Mouse (Mus musculus) hindbrain, embryonic 12.5 days (tissue): Measurements from ENCODE around the gene Rab38. TPM values are rescaled to one million over a fixed set of nuclear protein-coding genes. Genes with fewer than 3 reads are reported as not detected.

Experiments used
- ATAC-seq: fragments of 200-750 bp; cut with Nextera tagmentation; 2 replicates; pipeline ENCODE4 v1.8.0; 2017; ENCODE audit warnings: moderate TSS enrichment; ENCODE audit not compliant: low FRiP score
- H3K27ac ChIP-seq: fragments of 300-500 bp; sonication (generic); 2 replicates; pipeline ENCODE4 v1.5.1; 2016; ENCODE audit warnings: mild to moderate bottlenecking
- H3K27me3 ChIP-seq: fragments of 300-500 bp; sonication (generic); 2 replicates; pipeline ENCODE4 v1.6.1; 2016; ENCODE audit warnings: mild to moderate bottlenecking
- H3K36me3 ChIP-seq: fragments of 300-500 bp; sonication (generic); 2 replicates; pipeline ENCODE4 v1.6.1; 2016; ENCODE audit warnings: mild to moderate bottlenecking
- H3K4me1 ChIP-seq: fragments of 300-500 bp; sonication (generic); 2 replicates; pipeline ENCODE4 v1.6.1; 2016
- H3K4me2 ChIP-seq: fragments of 300-500 bp; sonication (generic); replicated peaks from 2 replicates; pipeline ENCODE4 v1.6.1; 2016; ENCODE audit warnings: mild to moderate bottlenecking
- H3K4me3 ChIP-seq: fragments of 300-500 bp; sonication (generic); 2 replicates; pipeline ENCODE4 v1.5.1; 2016; ENCODE audit warnings: mild to moderate bottlenecking
- H3K9ac ChIP-seq: fragments of 300-500 bp; sonication (generic); 2 replicates; pipeline ENCODE4 v1.6.1; 2016; ENCODE audit warnings: mild to moderate bottlenecking, moderate library complexity
- H3K9me3 ChIP-seq: fragments of 300-500 bp; sonication (generic); replicated peaks from 2 replicates; pipeline ENCODE4 v1.6.1; 2016; ENCODE audit warnings: mild to moderate bottlenecking
- WGBS: fragments of 180-500 bp; shearing (Covaris S2); methylation state at CpG from one replicate; pipeline ENCODE4 v1.1.7; 2016; 5-methylcytosine and 5-hydroxymethylcytosine counted together
- polyA plus RNA-seq: library from polyadenylated mRNA; unstranded; fragments of >200 nt; fragmentation: Nextera tagmentation; extraction: Ambion mirVana; gene quantifications from 2 replicates; pipeline ENCODE4 v1.2.1, GENCODE M21; 2016

Gene Rab38
- polyA plus RNA-seq, 1 experiment from 2014 or later: 3.2 TPM

DNA sequence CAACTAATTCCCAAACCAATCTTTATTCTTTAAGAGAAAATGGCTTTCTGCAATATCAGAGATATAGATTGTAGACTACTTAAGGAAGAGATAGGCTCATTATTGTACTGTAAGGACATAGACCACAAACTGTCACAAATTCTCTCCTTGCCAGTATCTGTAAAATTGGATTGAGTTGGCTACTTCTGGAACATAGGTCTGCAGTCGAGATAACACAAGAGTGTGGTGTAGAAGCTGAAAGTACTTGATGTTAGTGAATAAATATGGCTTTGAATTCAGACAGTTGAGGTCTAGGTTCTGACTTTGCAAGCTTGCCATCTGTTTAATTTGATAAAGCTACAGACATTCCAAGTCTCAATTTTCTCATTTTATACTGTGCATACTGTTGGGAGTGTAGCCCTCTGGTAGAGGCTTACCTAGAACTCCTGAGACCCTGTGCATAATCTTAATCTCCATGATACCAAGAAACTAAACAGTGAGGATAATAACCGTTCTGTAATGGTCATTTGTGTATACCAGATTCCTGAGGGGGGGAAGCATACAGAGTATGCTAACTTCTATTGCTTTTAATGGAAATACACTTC, 15.3 kb downstream of the Rab38 start:
- H3K27me3 ChIP-seq: no peaks in the 10 kb centered on the region
- no peak overlapping the region for H3K4me3 ChIP-seq
- no peaks in the 10 kb centered on the region for H3K36me3 ChIP-seq
- no peak overlapping the region for H3K9ac ChIP-seq
- H3K27ac ChIP-seq: no peak overlapping the region
- no peak overlapping the region for H3K4me2 ChIP-seq
- 85% methylated on average over 2 of the region's 2 CpGs for WGBS
- no peaks in the 10 kb centered on the region for H3K4me1 ChIP-seq
- no peak for ATAC-seq
- no peaks in the 10 kb centered on the region for H3K9me3 ChIP-seq

DNA sequence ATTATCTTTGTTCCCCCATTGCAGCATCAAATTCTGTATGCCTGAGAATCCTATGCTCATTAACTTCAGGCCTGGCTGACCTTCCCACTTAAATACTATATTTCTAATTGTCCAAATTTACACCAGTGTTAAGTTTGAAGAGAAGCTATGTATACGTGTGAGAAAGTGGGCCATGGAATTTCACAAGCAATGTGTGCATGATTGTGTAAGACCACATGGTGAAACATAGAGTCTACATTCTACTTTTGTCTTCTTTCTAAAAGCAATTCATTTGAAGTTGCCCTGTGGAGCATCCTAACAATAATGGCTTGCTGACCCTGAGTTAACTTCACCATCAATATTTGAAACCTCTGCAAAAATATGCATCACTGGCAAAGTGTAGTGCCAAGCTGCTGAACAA, 23.2 kb downstream of the Rab38 start:
- H3K36me3 ChIP-seq: no peaks in the 10 kb centered on the region
- H3K4me1 ChIP-seq: no peaks in the 10 kb centered on the region
- WGBS: 64% methylated on average over 1 of the region's 1 CpGs
- no peaks in the 10 kb centered on the region for H3K9me3 ChIP-seq
- no peak for ATAC-seq
- H3K9ac ChIP-seq: no peak overlapping the region
- H3K27me3 ChIP-seq: no peaks in the 10 kb centered on the region
- no peak overlapping the region for H3K27ac ChIP-seq
- H3K4me2 ChIP-seq: no peak overlapping the region
- H3K4me3 ChIP-seq: no peak overlapping the region

DNA sequence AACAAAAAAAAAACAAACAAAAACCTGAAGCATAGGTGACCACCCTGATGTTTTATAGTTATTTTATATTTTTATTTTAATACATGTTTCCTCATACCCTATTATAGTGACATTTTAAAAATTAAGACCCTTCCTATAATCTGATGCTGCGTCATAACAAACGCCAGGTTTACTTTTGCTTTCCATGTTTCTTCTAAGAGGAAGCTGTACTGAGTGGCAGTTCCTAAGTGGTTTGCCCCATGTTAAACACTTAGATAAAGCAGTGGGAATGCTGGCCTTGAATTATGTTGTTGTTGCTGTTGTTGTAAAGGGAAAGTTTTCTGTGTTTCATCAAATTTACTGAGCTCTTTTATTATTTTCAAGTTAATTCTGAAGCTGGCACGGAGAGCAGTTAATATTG, 27.8 kb downstream of the Rab38 start:
- no peaks in the 10 kb centered on the region for H3K36me3 ChIP-seq
- H3K27ac ChIP-seq: no peak overlapping the region
- no peak overlapping the region for H3K4me2 ChIP-seq
- no peak for ATAC-seq
- no peak overlapping the region for H3K9ac ChIP-seq
- H3K4me3 ChIP-seq: no peak overlapping the region
- no peaks in the 10 kb centered on the region for H3K4me1 ChIP-seq
- no peaks in the 10 kb centered on the region for H3K9me3 ChIP-seq
- H3K27me3 ChIP-seq: no peaks in the 10 kb centered on the region
- WGBS: 93% methylated on average over 3 of the region's 3 CpGs

DNA sequence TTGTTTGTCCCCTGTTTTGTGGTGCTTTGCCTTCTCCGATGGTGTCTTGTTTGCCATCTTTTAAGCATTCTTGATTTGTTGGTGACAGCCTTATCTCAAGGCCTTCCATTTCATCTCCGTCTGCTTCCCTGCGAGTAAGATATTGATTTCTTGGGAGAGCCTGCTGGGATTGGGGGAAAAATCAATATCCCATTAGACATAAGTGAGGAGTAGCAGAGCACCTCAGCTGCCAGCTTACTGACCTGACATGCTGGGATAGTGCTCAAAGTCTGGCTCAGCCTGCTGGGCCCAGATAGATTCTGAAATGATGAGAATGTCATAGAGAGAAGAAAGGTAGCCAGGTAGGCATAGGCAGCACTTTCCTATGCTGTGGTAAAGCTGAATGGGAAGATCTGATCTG, 37.7 kb downstream of the Rab38 start:
- Histone ChIP-seq H3K4me2 (no peak overlapping the region), H3K9ac (no peak overlapping the region), H3K27me3 (no peaks in the 10 kb centered on the region), H3K27ac (no peak overlapping the region), H3K36me3 (no peaks in the 10 kb centered on the region), H3K4me3 (no peak overlapping the region), H3K9me3 (no peaks in the 10 kb centered on the region), H3K4me1 (no peaks in the 10 kb centered on the region)
- WGBS: 67% methylated on average over 3 of the region's 3 CpGs
- no peak for ATAC-seq

DNA sequence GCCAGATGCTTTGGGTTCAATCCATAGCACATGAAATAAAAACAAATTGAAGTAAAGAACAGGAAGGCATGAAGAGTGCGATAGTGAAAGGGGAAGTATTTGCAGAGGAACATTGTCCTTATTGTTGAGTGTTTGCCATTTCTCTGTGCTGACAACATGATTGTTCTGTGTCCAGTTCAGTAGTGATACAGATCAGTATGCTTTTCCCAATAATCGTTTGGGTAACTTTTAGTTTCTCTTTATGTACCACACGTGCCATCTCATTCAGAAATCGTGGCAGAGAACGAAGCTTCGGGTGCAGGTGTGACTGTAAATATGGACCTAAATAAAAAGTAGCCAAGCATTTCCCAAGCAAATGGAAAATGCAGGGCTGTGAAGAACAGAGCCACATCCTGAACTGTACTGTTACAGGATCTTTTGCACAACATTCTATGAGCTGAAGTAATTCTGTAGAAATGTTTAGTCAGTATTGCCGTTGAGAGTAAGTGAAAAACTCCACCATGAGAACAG, 52.1 kb downstream of the Rab38 start:
- 90% methylated on average over 7 of the region's 7 CpGs for WGBS

DNA sequence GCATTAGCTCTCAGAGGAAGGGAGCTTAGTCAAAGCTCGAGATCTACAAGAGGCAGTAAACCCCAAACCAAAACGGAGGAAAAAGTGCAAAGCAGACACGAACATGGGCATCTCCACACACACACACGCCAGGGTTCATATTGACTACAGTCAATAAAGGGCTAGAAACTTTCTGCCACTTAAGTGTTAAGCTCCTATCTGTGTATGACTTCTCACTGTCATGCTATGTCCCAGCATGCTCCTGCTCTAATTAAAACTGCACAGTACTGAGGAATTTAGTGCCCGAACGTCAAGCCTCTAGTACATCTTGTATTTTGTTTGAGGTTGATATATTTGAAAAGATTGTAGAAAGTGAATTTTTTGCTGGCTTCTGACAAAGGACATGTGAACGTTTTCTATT, 52.6 kb downstream of the Rab38 start:
- H3K4me1 ChIP-seq: no peaks in the 10 kb centered on the region
- no peak overlapping the region for H3K4me2 ChIP-seq
- H3K4me3 ChIP-seq: no peak overlapping the region
- no peak overlapping the region for H3K9ac ChIP-seq
- H3K27me3 ChIP-seq: no peaks in the 10 kb centered on the region
- no peaks in the 10 kb centered on the region for H3K9me3 ChIP-seq
- no peak for ATAC-seq
- 79% methylated on average over 7 of the region's 7 CpGs for WGBS
- H3K36me3 ChIP-seq: no peaks in the 10 kb centered on the region
- H3K27ac ChIP-seq: no peak overlapping the region

More for the DNA sequence above, 52.1 kb downstream of the Rab38 start:
- ATAC-seq: no peak
- H3K4me3 ChIP-seq: no peak overlapping the region
- no peak overlapping the region for H3K27ac ChIP-seq
- no peak overlapping the region for H3K4me2 ChIP-seq
- no peaks in the 10 kb centered on the region for H3K27me3 ChIP-seq
- H3K36me3 ChIP-seq: no peaks in the 10 kb centered on the region
- no peak overlapping the region for H3K9ac ChIP-seq
- no peaks in the 10 kb centered on the region for H3K4me1 ChIP-seq
- H3K9me3 ChIP-seq: no peaks in the 10 kb centered on the region

DNA sequence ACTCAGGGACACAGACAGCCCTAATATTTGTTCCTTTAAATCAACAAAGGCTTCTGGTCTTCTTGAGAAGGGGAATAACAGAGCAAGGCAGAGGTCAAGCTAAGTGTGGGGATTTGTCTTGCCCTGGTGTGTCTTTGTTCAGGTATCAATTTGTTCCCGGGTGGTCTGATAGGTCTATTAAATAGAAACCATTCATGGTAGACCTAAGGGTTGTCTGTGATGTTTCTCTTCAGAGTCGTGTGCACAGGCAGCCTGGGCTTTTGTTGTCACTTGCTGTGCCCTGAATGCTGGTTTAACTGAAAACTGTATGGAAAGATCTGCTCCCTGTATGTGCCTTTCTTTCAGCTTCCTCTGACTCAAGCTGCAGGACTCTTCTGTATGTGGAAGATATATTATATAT, 60.9 kb downstream of the Rab38 start:
- Histone ChIP-seq H3K9me3 (no peaks in the 10 kb centered on the region), H3K4me1 (no peaks in the 10 kb centered on the region), H3K4me3 (no peak overlapping the region), H3K27me3 (no peaks in the 10 kb centered on the region), H3K4me2 (no peak overlapping the region), H3K36me3 (no peaks in the 10 kb centered on the region), H3K27ac (no peak overlapping the region), H3K9ac (no peak overlapping the region)
- 19% methylated on average over 2 of the region's 2 CpGs for WGBS
- no peak for ATAC-seq

DNA sequence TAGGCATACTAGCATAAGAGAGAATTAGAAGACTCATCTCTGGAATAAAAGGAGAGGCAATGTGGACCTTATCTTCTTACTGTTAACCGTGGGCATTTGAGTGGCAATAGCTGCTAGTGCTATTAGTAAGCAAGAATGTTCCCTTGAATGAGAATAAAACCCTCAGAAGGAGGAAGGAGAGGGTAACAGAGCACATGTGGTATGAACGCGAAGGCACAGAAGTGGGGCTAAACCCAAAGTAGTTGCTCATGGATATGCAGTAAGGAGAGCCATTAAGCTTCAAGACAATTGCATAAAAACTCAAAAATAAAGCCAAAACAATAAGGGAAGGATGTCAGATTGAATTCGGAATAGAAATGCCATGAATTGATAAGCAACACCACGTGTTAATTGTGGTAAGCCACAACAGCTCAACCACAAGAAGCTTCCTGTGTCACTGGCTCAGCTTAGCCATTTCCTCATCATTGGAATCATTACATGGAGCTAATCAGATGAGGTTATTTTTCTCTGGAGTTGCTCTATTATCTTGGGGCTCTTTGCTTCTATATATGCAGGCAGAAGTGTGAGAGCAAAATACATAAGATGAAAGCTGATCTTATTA, 72.2 kb downstream of the Rab38 start:
- Histone ChIP-seq H3K27me3 (no peaks in the 10 kb centered on the region), H3K36me3 (no peaks in the 10 kb centered on the region), H3K27ac (no peak overlapping the region), H3K4me1 (no peaks in the 10 kb centered on the region), H3K9ac (no peak overlapping the region), H3K4me2 (no peak overlapping the region), H3K4me3 (no peak overlapping the region), H3K9me3 (no peaks in the 10 kb centered on the region)
- WGBS: 93% methylated on average over 5 of the region's 5 CpGs
- no peak for ATAC-seq

DNA sequence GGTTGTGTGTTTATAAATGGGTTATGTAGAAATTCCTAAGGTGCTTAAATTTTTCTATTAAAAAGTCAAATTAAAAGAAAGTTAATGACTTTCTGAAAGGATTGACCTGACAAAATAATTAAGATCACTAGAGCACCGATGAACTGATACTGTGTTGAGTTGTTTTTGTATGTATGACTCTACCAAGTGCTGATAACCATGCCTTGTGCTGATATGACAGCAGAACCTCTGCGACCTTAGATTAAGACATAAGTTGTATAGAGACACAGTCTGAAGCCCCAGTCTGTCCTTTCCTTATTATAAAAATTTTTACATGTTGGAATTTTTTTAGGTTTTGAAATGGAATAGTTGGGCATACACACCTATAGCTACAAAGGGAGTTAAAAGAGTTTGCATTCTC, 79.7 kb downstream of the Rab38 start:
- no peak overlapping the region for H3K4me2 ChIP-seq
- H3K9me3 ChIP-seq: no peaks in the 10 kb centered on the region
- H3K4me1 ChIP-seq: no peaks in the 10 kb centered on the region
- H3K4me3 ChIP-seq: no peak overlapping the region
- H3K36me3 ChIP-seq: no peaks in the 10 kb centered on the region
- H3K9ac ChIP-seq: no peak overlapping the region
- H3K27me3 ChIP-seq: no peaks in the 10 kb centered on the region
- ATAC-seq: no peak
- no peak overlapping the region for H3K27ac ChIP-seq
- 89% methylated on average over 2 of the region's 2 CpGs for WGBS

DNA sequence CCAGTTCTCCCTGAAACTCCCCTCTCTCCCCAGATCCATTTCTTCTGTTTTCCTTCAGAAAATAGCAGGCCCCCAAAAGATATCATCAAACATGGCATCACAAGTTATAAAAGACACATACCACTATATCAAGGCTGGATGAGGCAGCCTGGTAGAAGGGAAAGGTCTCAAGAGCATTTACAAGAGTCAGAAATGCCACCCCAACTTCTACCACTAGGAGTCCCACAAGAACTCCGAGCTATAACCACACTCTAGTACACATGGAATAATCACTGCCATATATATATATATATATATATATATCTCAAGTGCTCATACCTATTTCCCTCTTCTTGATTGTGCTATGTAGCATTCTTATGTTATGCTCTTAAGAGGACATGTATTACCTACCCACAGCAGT, 92.4 kb downstream of the Rab38 start:
- Histone ChIP-seq H3K9me3 (no peaks in the 10 kb centered on the region), H3K4me1 (no peaks in the 10 kb centered on the region), H3K4me2 (no peak overlapping the region), H3K27me3 (no peaks in the 10 kb centered on the region), H3K36me3 (no peaks in the 10 kb centered on the region), H3K9ac (no peak overlapping the region), H3K27ac (no peak overlapping the region), H3K4me3 (no peak overlapping the region)
- no peak for ATAC-seq
- WGBS: 71% methylated on average over 1 of the region's 1 CpGs

DNA sequence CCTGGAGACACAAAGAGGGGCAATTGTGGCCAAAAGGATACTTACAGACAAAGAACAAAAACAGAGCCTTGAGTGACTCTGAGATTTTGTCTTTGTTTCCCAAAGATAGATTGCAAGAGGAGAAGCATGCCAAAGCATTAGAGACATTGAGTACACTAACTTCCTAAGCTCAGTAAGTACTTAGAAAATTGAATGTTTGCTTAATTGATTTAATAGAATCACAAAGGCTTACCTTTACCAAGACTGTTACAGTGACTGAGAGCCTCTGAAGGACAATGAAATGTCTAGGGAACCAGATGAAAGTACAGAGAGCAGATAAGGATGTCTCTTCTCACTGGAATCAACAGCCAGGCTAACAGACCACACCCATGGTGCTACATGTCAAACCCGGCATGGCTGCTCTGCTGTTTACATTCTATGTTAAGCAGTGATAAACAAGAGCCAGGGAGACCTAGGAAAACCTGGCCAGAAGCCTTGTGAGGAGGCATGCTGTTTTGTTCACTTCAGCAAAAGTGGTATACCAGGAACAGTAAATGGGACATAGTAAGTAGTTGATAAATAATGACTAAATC, 97.1 kb downstream of the Rab38 start:
- Histone ChIP-seq H3K27ac (no peak overlapping the region), H3K9me3 (no peaks in the 10 kb centered on the region), H3K27me3 (no peaks in the 10 kb centered on the region), H3K4me3 (no peak overlapping the region), H3K9ac (no peak overlapping the region), H3K4me1 (no peaks in the 10 kb centered on the region), H3K4me2 (no peak overlapping the region), H3K36me3 (no peaks in the 10 kb centered on the region)
- 58% methylated on average over 1 of the region's 1 CpGs for WGBS
- no peak for ATAC-seq

DNA sequence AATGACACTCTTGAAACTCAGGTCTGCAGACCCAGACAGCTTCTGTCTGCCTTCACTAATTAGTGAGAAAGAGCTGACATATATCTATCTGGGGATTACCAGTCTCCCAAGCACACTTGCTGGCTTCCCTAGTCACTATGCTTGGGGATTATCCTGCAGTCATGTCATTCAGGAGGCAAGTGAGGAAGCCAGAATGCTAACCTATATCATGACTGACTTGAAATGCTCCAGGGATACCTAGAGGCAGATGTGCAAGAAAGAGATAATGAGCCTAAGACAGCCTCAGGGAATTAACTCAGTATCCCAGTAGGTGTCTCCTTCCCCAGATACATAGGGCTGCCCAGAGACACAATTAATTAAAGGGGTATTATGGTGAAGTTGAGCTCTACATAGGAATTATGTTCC, 106.1 kb downstream of the Rab38 start:
- Histone ChIP-seq H3K4me3 (no peak overlapping the region), H3K27ac (no peak overlapping the region), H3K4me1 (no peaks in the 10 kb centered on the region), H3K9ac (no peak overlapping the region), H3K4me2 (no peak overlapping the region), H3K27me3 (no peaks in the 10 kb centered on the region), H3K9me3 (no peaks in the 10 kb centered on the region), H3K36me3 (no peaks in the 10 kb centered on the region)
- peak; percentile 43 for ATAC-seq

DNA sequence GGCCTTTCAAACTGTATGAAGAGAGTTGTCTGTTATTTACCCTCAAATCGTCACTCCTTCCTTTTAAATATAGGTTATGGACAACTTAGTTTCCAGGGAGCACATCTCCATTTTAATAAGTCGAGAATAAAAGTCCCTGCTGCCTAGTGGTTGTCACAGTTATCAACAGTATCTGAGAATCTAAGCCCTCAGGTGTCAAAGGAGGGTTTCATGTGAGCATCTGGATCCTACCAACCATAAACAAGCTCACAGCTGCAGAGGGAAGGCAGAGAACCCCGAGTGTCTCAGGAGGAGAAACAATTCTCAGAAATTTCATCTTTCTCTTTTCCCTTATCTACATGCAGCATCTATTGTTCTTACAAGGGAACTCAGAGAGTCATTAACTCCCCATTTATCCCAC, 106.7 kb downstream of the Rab38 start:
- Histone ChIP-seq H3K4me2 (no peak overlapping the region), H3K36me3 (no peaks in the 10 kb centered on the region), H3K4me3 (no peak overlapping the region), H3K9ac (no peak overlapping the region), H3K27ac (no peak overlapping the region), H3K27me3 (no peaks in the 10 kb centered on the region), H3K9me3 (no peaks in the 10 kb centered on the region), H3K4me1 (no peaks in the 10 kb centered on the region)
- ATAC-seq: no peak
- 71% methylated on average over 3 of the region's 3 CpGs for WGBS
